Comparison of ENCODE assay signal across 7 mouse cellular contexts in genomic region chr4:126262119-126262807, GRCm38 (mm10). TPM values are rescaled to one million over a fixed set of nuclear protein-coding genes. Genes with fewer than 3 reads are reported as not detected.
DNase-seq lines count a peak whose midpoint lies in the region; ATAC-seq and TF ChIP-seq lines count a peak whose summit lies in the region.

Gene Trappc3, plus strand, starts transcription at chr4:126262325.

- peak within 1 kb of the TSS; percentile 86 for H3K4me2 ChIP-seq in intestine, postnatal 0 days (replicated peaks; ENCODE audit: low read depth)
- H3K4me2 ChIP-seq in midbrain, embryonic 12.5 days (replicated peaks) = peak within 1 kb of the TSS; percentile 86

- H3K27me3 ChIP-seq in embryonic facial prominence, embryonic 10.5 days (replicated peaks; ENCODE audit: low read depth, poor library complexity, severe bottlenecking) = no peaks in the 10 kb centered on the region
- H3K27me3 ChIP-seq in intestine, postnatal 0 days (replicated peaks; ENCODE audit: control insufficient read depth, insufficient read depth, low read length) = 0 out of 2 replicates have a peak, but pooled peaks cover 3% of the 10 kb centered on the region
- no peaks in the 10 kb centered on the region for H3K27me3 ChIP-seq in midbrain, embryonic 12.5 days
- H3K27me3 ChIP-seq in small intestine, adult 2 months (ENCODE audit: control insufficient read depth, insufficient read depth, low read length) = no peaks in the 10 kb centered on the region

- H3K27ac ChIP-seq in embryonic facial prominence, embryonic 10.5 days (replicated peaks) = peak within 1 kb of the TSS; percentile 91
- H3K27ac ChIP-seq in intestine, postnatal 0 days (ENCODE audit: low read depth, low read length) = peak within 1 kb of the TSS; percentile 24; the same call in 1 of the 2 replicates
- H3K27ac ChIP-seq in midbrain, embryonic 12.5 days (replicated peaks) = peak within 1 kb of the TSS; percentile 54
- H3K27ac ChIP-seq in small intestine, adult 2 months (ENCODE audit: insufficient read depth, low read depth, low read length) = peak within 1 kb of the TSS; percentile 81

- H3K4me1 ChIP-seq in embryonic facial prominence, embryonic 10.5 days = peaks cover 60% of the 10 kb centered on the region
- peaks cover 6% of the 10 kb centered on the region for H3K4me1 ChIP-seq in intestine, postnatal 0 days (replicated peaks; ENCODE audit: control insufficient read depth, insufficient read depth, low read length)
- peaks cover 48% of the 10 kb centered on the region for H3K4me1 ChIP-seq in midbrain, embryonic 12.5 days
- peaks cover 15% of the 10 kb centered on the region for H3K4me1 ChIP-seq in small intestine, adult 2 months (ENCODE audit: control insufficient read depth, insufficient read depth, insufficient read length, low read length)

- peak; percentile 100 for TF ChIP-seq CTCF in intestine, postnatal 0 days (IDR thresholded peaks at IDR 0.05; ENCODE audit: low read depth)
- TF ChIP-seq CTCF in small intestine, adult 2 months (IDR thresholded peaks at IDR 0.05; ENCODE audit: extremely low read depth, insufficient read length, insufficient replicate concordance, low read depth, low read length) = peak; percentile 96

- peak within 1 kb of the TSS; percentile 75 for H3K9ac ChIP-seq in intestine, postnatal 0 days (ENCODE audit: low read depth, low read length)
- peak within 1 kb of the TSS; percentile 86 for H3K9ac ChIP-seq in midbrain, embryonic 12.5 days (replicated peaks)

- under 1% methylated on average over 46 of the region's 46 CpGs for whole genome bisulfite sequencing in embryonic facial prominence, embryonic 10.5 days
- WGBS in intestine, postnatal 0 days = 1% methylated on average over 46 of the region's 46 CpGs
- 1% methylated on average over 46 of the region's 46 CpGs for WGBS in midbrain, embryonic 12.5 days
- 1% methylated on average over 46 of the region's 46 CpGs for WGBS in small intestine, adult 2 months

- intact Hi-C loops in left cerebral cortex, postnatal 4 days (cut with DNase I) = loop anchor here (5.0 kb wide), 1 partner anchor 35 kb away; no protein-coding TSS in a partner anchor

- no peak for TF ChIP-seq POLR2A in small intestine, adult 2 months (IDR thresholded peaks at IDR 0.05; ENCODE audit: low read depth, low read length)

- H3K36me3 ChIP-seq in embryonic facial prominence, embryonic 10.5 days (replicated peaks) = peaks cover 5% of the 10 kb centered on the region; the same call in 1 of the 2 replicates
- peaks cover 2% of the 10 kb centered on the region; the same call in 1 of the 2 replicates for H3K36me3 ChIP-seq in intestine, postnatal 0 days (ENCODE audit: control insufficient read depth, insufficient read depth)
- H3K36me3 ChIP-seq in midbrain, embryonic 12.5 days = no peaks in the 10 kb centered on the region
- H3K36me3 ChIP-seq in small intestine, adult 2 months (ENCODE audit: control insufficient read depth, insufficient read depth, low read length) = no peaks in the 10 kb centered on the region

- peak; percentile 100 for DNase-seq in adrenal gland, postnatal 10 days
- DNase-seq in embryonic facial prominence, embryonic 10.5 days (ENCODE audit: low spot score) = peak; percentile 99
- DNase-seq in gonadal fat pad, adult 2 months (ENCODE audit: low read depth) = peak; percentile 56
- DNase-seq in left cerebral cortex, postnatal 4 days = peak; percentile 100

- H3K4me3 ChIP-seq in embryonic facial prominence, embryonic 10.5 days = peak within 1 kb of the TSS; percentile 90
- H3K4me3 ChIP-seq in intestine, postnatal 0 days (ENCODE audit: low read depth, low read length) = peak within 1 kb of the TSS; percentile 58
- H3K4me3 ChIP-seq in midbrain, embryonic 12.5 days = peak within 1 kb of the TSS; percentile 83
- peak within 1 kb of the TSS; percentile 86 for H3K4me3 ChIP-seq in small intestine, adult 2 months (ENCODE audit: low read depth, low read length)

- no peaks in the 10 kb centered on the region for H3K9me3 ChIP-seq in embryonic facial prominence, embryonic 10.5 days
- no peaks in the 10 kb centered on the region for H3K9me3 ChIP-seq in intestine, postnatal 0 days (ENCODE audit: control insufficient read depth)
- H3K9me3 ChIP-seq in midbrain, embryonic 12.5 days = no peaks in the 10 kb centered on the region

- peak; percentile 96 for ATAC-seq in intestine, postnatal 0 days
- ATAC-seq in midbrain, embryonic 12.5 days (ENCODE audit: low FRiP score, low read depth) = peak; percentile 96

RNA-seq across cellular contexts. Expression of gene Trappc3, which starts in this region (rescaled TPM):
- 10 to 100 TPM; 73.1 to 74.8 TPM for total RNA-seq in adrenal gland, postnatal 10 days (2021)
- polyA plus RNA-seq in embryonic facial prominence, embryonic 10.5 days (2016; fragmentation: Nextera tagmentation; extraction: Ambion mirVana) = 91.8 and 92.3 TPM in 2 replicates
- 59.6 and 72.8 TPM in 2 replicates for polyA plus RNA-seq in gonadal fat pad, adult 2 months (2012; rRNA removed)
- polyA plus RNA-seq in intestine, postnatal 0 days (2015; fragmentation: Nextera tagmentation; extraction: Ambion mirVana) = 115 and 126 TPM in 2 replicates
- 100 to 1,000 TPM; 102 to 105 TPM for total RNA-seq in left cerebral cortex, postnatal 4 days (2021)
- 103 and 108 TPM in 2 replicates for polyA plus RNA-seq in midbrain, embryonic 12.5 days (2016; fragmentation: Nextera tagmentation; extraction: Ambion mirVana)
- 12.6 and 21.4 TPM in 2 replicates for polyA plus RNA-seq in small intestine, adult 2 months (2012; rRNA removed)

Comparison
In these comparisons a context has a peak if more than half of its experiments do, and no peak if none do; other contexts are left out.
1. Peak in every context shown above with its lines: DNase-seq, ATAC-seq, H3K4me3 ChIP-seq and H3K27ac ChIP-seq.
2. H3K27ac ChIP-seq: peak in every context shown above with its lines; median percentile 91 in embryonic facial prominence, embryonic 10.5 days; 81 in small intestine, adult 2 months; 54 in midbrain, embryonic 12.5 days; 24 in intestine, postnatal 0 days.